Mouse (Mus musculus): Measurements from ENCODE around the gene Phldb3.
"Not testable (repeated sequence)": the region's sequence is repeated elsewhere in the genome, so short reads cannot be mapped to it uniquely, and the experiment has no call there.

The Phldb3 gene

DNA sequence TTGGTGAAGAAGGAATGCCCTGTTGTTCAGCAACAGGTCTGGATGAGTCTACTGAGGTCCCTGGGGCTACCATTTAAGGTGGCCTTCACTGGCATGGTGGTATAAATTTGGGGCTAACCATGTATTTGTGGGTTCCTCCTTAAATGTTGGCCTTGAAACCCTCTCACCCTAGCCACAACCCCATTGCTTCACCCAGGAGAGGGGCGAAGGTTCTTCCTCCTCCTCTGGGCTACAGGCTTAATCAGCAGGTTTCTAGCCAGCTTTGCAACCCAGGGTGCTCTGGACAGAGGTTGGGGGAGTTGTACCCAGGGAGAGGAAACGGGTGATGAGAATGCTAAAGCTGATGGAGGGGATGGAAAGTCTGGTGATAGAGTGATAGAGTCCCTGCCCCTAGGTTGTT, 15.1 kb upstream of the Phldb3 start:
- DNase-seq: no peak

DNA sequence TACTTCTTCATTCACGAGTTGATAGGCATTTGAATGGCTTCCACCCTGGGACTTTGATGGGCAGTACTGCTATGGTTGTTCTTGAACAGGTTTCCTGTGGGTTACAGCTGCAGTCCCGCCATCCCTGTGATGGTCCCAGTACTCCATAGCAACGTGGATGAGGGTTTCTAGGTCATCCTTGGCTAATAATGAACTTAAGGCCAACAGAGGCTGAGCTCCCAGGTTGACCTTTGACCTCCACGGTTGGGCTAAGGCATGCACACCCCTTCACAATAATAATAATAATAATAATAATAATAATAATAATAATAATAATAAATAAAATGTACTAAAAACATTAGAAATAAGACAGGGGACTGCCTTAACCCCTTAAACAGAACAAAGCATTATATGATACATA, 12.4 kb upstream of the Phldb3 start:
- no peak for DNase-seq

DNA sequence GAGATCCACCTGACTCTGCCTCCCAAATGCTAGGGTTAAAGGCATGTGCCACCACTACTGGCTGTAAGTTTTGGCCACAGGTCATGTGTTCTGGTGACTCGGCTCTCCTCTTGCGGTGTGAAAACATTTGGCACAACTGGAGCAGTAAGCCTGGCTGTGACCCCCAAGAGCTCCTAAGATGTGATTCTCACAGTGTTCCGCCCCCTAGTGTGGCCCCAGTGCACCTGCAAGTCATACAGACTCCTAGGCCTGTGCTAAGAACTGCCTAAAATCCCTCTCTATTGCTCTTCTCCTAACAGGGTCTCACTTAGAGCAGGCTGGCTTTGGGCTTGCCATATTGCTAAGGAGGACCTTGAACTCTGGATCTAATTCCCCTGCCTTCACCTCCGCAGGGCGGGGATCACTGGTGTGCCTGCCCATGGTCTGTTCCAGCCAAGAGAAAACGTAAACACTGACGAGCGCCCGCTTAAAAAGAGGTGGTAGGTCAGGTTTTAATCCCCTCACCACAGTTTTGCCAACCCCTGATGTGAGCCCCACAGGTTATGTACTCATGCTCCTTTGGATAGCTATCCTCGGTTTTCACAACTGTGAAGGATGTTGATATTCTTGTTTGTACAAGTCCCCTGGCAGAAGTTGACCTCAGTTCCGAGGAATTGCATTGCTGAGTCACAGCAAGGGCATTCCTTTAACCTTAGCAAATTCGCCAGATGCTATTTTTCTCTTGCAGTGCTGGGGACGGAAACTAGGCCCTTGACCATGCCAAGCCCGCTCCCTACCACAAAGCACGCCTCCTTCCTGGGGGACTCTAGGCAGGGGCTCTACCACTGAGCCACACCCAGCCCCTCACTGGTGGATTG, 11.1 kb upstream of the Phldb3 start:
- DNase-seq: peak; percentile 15

DNA sequence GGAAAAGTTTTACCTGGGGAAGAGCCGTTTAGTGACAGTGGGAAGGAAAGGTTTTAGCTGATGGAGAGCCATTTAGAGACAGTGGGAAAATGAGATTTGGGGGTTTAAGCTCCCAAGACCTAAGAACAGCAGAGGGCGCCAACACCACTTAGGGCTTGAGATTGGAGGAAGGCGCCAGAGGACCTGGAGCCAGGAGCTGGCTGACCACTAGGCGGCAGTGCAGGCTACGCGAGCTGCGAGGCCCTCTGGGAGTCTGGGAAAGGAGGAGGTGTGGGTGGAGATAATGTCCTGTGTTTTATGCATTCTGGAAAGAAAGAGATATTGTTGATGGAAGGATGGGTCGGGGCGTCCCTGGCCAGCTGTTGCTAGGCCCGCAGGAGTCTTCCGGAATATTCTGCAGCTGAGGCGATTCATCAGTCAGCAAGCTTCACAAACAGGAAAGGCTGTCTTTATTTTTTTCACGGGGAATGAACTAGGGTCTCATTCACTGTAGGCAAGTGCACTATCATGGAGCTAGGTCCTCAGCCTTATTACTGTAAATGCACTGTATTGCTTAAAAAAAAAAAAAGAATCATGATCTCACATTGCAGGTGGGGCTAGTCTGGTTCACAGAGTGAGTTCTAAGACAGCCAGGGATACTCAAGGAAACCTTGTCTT, 9.5 kb upstream of the Phldb3 start:
- DNase-seq: peak; percentile 95

GRCm38 (mm10) chr7:24605561-24605960, 5.0 kb upstream of the Phldb3 start:
- no peak for DNase-seq

- no peak for DNase-seq
Observed at GRCm38 (mm10) chr7:24606046-24606445, 4.5 kb upstream of the Phldb3 start.

DNA sequence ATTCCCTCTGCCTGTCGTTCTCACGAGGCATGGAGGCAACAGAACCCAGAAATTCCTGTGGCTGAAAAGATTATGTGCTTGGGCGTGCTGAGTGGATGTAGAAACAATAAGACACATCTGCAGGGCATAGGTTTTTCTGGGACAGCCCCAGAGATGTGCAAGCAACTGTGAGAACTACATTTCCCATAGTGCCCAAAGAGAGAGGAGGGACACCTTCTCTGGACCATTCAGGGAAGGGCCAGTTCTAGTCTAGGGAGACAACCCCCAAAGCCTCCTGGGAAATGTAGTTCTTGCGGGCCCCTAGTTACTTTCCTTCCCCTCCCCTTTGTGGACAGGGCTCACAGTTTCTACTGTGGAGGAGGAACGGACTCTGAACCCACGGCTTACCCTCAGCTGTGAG, 2.5 kb upstream of the Phldb3 start:
- DNase-seq: peak; percentile 42

DNA sequence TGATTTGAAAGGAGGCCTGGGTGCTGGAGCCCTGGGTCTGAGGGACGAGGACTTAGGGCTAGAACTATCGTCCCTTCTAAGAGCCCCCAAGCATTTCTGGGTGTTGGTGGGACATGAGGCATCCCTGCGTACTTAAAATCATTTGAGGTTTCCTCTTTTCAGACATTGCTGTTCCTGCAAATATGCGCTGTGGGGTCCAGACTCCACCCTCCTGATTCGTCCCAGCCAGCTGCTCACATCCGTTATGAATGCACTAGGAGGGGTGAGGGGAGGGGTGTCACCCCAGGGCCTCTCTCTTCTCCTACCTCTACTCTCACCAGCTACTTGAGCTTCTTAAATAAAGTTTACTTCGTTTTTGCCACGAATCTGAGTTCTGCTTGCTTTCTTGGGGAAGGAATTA, 2.0 kb upstream of the Phldb3 start:
- DNase-seq: peak; percentile 7

DNA sequence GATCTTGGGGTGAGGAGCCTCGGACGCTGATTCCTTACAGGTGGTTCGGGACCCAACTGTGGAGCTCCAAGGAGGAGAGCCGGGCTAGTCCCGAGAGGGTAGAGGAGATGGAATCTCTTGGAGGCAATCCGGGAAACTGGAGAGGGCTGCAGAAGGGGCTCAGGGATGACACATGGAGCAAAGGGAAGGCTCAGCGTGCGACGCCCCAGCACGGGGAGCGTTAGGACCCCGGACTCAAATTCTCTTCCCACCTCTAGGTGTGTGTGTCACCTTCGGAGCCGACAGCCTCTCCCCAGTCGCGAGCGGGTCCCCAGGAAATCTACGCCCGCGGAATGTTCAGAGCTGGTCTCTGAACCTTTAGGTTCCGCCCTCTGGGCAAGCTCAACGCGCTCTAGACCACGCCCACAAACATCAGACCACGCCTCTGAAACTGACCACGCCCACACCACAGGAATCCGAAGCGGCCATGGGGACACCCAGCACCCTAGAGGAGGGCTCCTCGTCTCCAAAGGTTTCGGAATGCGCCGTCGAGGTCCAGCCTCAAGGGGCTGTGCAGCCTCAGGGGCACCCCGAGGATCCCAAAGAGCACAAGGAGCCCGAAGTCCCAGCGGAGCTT, 424 bp downstream of the Phldb3 start:
- peak; percentile 33 for DNase-seq

DNA sequence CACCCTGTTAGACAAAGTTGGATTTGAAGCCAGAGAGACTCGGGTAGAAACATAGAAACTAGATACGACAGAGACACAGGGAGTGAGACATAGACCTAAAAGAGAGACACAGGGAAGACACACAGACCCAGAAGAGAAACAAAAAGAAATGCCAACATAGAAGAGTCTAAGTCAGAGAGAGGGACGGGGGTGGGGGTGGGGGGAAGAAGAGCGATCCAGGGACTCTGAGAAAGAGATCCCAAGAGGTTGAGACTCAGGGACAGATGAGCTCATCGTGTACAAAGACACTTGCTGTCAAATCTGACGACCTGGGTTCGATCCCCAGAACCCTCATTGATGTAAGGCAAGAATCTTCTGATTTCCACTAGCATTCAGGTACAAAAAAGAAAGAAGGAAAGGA, 1.1 kb downstream of the Phldb3 start:
- no peak for DNase-seq

DNA sequence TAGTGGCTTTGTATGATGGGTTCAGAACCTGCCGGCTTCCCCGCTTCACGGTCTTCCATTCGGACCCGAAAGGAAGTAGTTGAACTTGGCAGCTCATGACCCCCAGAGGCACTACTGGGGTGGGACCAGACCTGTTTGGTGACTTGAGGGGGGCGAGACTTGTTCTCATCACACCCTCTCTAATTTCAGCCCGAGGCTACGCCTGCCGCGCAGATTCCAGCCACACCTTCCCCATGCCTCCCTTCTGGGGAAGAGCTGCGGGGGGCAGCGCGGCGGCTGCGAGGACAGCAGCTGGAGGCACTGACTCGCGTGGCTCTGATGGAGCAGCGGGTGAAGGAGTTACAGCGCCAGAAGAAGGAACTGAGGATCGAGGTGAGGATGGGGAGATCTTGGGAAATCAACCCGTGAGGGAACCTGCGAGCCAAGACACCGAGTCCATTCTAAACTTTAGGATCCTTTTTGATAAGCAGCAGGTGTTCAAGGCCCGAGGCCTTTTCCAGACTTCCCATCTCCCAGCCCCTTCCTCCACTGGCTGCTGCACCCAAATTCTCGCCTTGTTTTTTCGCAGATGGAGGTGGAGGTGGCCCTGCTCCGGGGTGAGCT, 1.8 kb downstream of the Phldb3 start:
- DNase-seq: no peak

DNA sequence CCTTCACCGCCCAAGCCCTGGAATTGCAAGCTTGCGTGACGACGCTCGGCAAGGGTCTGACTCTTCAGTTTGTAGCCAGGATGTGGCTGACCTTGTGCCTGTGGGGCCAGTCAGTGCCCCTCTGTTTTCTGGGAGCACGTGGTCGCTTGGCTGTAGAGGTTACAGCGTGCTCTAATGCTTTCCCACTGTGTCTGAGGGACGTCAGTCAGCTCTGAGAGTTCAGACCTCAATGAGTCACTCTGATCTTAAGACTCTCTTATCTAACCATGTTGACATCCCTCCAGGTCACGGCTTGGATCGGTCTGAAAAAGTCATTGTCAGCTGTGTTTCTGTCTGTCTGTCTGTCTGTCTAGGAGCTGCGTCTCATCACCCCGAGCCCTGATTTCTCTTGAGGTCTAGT, 4.3 kb downstream of the Phldb3 start:
- no peak for DNase-seq

DNA sequence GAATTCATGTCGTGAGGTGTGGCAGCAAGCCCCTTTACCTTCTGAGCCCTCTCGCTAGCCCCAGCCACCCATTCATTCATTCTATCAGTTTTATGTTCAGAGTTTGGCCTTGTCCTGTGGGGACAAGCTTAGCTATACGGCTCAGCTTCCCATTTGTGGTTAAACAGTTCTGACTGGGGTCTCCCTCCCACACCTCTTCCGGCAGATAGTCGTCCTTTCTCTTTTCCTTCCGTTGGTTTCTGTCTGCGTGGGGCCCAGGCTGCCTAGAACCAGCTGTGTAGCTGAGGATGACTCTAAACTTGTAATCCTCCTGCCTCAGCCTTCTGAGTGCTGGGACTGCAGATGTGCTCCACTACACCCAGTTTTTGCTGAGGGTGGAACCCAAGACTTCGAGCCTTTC, 7.2 kb downstream of the Phldb3 start:
- no peak for DNase-seq

- DNase-seq: not testable (repeated sequence)
Observed at GRCm38 (mm10) chr7:24618374-24618773, 7.8 kb downstream of the Phldb3 start.

GRCm38 (mm10) chr7:24619671-24620397, 9.3 kb downstream of the Phldb3 start:
- DNase-seq: no peak

DNA sequence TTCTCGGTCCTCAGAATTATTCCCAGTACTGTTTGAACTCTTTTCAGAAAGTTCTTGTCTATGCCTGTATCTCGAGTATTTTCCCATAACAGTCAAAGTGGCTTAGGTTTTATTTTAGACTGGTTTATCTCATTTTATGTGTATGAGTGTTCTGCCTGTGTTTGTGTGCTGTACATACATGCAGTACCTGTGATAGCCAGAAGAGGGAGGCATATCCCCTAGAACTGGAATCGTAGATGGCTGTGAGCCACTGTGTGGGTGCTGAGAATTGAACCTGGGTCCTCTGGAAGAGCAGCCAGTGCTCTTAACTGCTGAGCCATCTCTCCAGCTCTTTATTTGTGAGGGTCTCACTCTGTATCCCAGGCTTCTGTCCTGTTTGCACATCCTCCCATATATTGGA, 10.6 kb downstream of the Phldb3 start:
- DNase-seq: no peak

DNA sequence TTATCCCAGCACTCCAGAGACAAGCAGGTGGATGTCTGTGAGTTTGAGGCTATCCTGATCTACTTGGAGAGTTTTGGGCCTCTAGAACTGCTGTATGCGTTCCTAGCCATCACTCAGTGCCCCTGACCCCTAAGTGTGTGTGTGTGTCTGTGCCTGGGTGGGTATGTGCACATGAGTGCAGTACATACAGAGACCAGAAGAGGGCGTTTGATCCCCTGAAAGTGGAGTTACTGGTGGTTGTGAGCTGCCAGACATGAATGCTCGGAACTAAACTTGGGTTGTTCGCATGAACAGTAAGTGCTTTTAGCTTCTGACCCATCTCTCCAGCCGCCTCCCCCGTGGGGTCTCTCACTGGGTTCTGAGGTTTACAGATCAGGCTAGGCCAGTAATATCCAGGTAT, 12.4 kb downstream of the Phldb3 start:
- DNase-seq: no peak

DNA sequence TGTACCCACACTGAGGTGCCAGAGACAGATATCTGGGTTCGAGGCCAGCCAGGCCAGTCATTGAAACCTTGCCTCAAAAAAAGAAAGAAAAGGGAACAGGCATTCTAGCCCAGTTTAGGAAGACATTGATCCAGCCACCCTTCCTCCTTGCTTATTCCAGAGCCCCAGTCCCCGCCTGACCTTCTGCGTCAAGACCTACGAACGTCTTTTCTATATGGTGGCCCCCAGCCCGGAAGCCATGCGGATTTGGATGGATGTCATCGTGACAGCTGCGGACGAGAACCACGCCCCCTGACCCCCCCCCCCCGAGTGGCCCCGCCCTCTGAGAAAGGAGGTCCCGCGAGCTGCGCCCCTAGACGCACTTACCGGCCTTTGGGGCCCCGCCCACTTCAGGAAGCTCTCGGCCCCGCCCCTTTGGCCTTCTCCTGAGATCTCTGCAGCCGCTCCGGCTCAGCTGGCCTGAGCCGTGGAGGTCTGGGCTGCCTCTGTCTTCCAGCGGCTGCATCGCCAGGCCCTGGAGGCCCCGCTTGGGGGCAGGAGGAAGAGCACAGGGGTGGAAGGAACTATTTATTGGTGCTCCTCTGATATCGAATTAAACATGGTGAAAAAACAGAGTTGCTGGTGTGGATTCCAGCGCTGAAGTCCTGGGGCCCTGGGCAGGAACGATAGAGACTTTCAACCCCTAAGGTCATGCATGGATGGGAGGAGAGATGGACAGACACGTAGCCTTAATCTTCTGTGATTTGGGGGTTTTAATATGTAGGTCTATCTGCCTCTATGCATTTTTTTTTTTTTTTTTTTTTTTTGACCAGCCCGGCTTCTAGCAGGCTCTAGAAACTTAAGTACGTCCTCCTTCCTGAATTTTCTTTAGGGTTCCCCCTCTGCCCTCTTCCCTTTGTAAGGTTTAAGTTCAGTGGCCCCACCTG, 18.4 kb downstream of the Phldb3 start:
- no peak for DNase-seq

DNA sequence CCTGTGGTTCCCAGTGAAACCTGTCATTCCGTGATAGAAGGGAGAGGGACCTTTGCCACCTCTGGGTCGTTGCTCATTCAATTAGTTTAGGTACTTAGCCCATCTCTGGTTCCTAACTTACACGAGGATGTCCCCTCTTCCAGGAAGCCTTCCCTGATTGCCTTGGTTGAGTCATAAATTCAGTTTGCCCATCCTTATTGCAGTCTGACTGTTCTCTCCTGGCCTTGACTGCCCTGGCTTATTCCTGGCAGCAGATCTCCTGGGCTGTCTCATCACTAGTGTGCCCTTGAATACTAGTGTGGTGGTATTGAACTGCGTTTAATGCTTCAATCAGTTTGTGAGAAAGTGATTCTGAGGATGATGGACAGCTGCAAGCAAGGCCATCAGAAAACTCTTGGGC, 19.1 kb downstream of the Phldb3 start:
- no peak for DNase-seq

GRCm38 (mm10) chr7:24630116-24630880, 19.7 kb downstream of the Phldb3 start:
- no peak for DNase-seq

DNA sequence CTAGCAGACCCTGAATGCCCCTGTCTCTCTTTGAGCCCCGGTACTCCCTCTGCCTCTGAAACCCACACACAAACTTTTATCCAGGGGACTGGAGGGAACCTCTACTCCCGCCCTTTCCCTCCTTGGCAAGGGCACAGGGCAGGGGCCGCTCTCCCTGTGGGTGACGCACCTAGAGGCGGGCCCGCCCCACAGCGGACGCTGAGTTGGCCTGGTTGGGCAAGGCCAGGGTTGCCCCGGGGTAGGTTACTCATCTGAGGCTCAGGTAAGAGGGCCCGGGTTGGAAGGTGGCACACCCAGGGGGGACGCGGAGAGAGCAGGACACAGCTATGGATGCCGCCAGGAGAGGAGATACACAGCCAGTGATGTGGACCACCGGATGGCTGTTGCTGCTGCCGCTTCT, 25.7 kb downstream of the Phldb3 start, which contains the start of gene Lypd3:
Gene Lypd3 (plus strand): TSS at position 287 of the 400 bp plus-strand sequence.
- DNase-seq: no peak

All from cerebellum, adult 9-10 months (tissue).